Mouse (Mus musculus): Measurements from ENCODE around the gene Brip1. TPM values are rescaled to one million over a fixed set of nuclear protein-coding genes. Genes with fewer than 3 reads are reported as not detected.

Gene Brip1
- polyA plus RNA-seq, 1 experiment from 2014 or later = 10.7 TPM

- ATAC-seq (replicated peaks; ENCODE audit: low FRiP score) = no peak
- Histone ChIP-seq H3K36me3 (no peaks in the 10 kb centered on the region), H3K9me3 (replicated peaks) (no peaks in the 10 kb centered on the region), H3K9ac (no peak overlapping the region), H3K4me1 (peaks cover 7% of the 10 kb centered on the region), H3K27me3 (0 out of 2 replicates have a peak, but pooled peaks cover 2% of the 10 kb centered on the region), H3K27ac (no peak overlapping the region), H3K4me3 (replicated peaks) (no peak overlapping the region), H3K4me2 (no peak overlapping the region)
- WGBS = 49% methylated on average over 2 of the region's 2 CpGs
Measured at GRCm38 (mm10) chr11:86013087-86013486, 187.9 kb downstream of the Brip1 start.

GRCm38 (mm10) chr11:86010458-86010857 lies 190.5 kb downstream of the Brip1 start:
- Histone ChIP-seq H3K9me3 (replicated peaks) (no peaks in the 10 kb centered on the region), H3K4me3 (replicated peaks) (no peak overlapping the region)

GRCm38 (mm10) chr11:86008211-86008905 lies 192.6 kb downstream of the Brip1 start:
- H3K4me1 ChIP-seq = no peaks in the 10 kb centered on the region
- H3K4me3 ChIP-seq (replicated peaks) = no peak overlapping the region
- H3K9ac ChIP-seq = no peak overlapping the region
- no peaks in the 10 kb centered on the region for H3K27me3 ChIP-seq
- 85% methylated on average over 10 of the region's 10 CpGs for WGBS
- ATAC-seq (replicated peaks; ENCODE audit: low FRiP score) = no peak
- H3K27ac ChIP-seq = no peak overlapping the region
- H3K9me3 ChIP-seq (replicated peaks) = no peaks in the 10 kb centered on the region
- no peaks in the 10 kb centered on the region for H3K36me3 ChIP-seq
- H3K4me2 ChIP-seq = no peak overlapping the region

More at GRCm38 (mm10) chr11:86010458-86010857, 190.5 kb downstream of the Brip1 start:
- Histone ChIP-seq H3K27me3 (0 out of 2 replicates have a peak, but pooled peaks cover 2% of the 10 kb centered on the region), H3K27ac (no peak overlapping the region), H3K4me2 (no peak overlapping the region), H3K4me1 (no peaks in the 10 kb centered on the region), H3K9ac (no peak overlapping the region), H3K36me3 (no peaks in the 10 kb centered on the region)
- 91% methylated on average over 4 of the region's 4 CpGs for WGBS
- ATAC-seq (replicated peaks; ENCODE audit: low FRiP score) = no peak

Other genes starting within 250 kb of the Brip1 start
- gene Ints2, start 56.4 kb upstream of the Brip1 start, polyA plus RNA-seq (2015; fragmentation: Nextera tagmentation; extraction: Ambion mirVana) = 30.5 and 36.1 TPM in 2 replicates
- 8.5 and 10.2 TPM in 2 replicates for gene Med13, start 156.4 kb upstream of the Brip1 start, polyA plus RNA-seq (2015; fragmentation: Nextera tagmentation; extraction: Ambion mirVana)